Mouse (Mus musculus) heart, embryonic 14.5 days (tissue): Measurements from ENCODE around the gene Shroom3. TPM values are rescaled to one million over a fixed set of nuclear protein-coding genes. Genes with fewer than 3 reads are reported as not detected.
A peak's percentile ranks its signal among the peaks of the same experiment; 100 is the strongest.

ENCODE experiments used
- ATAC-seq: fragments of 200-750 bp; cut with Nextera tagmentation; 2 replicates; pipeline ENCODE4 v1.8.0; 2017; ENCODE audit warnings: low read depth, moderate TSS enrichment; ENCODE audit not compliant: insufficient number of reproducible peaks, insufficient read depth, low FRiP score
- H3K27ac ChIP-seq, 2 experiments: fragments of 200-500 bp in 1 of 2; fragments of 300-500 bp in 1 of 2; sonication (generic) in 1 of 2; replicated peaks in 1 of 2; 2 replicates each; pipeline ENCODE4 v1.5.1; 2012 to 2014; ENCODE audit warnings: low read depth in 2 of 2, low read length in 2 of 2, control low read depth in 1 of 2, mild to moderate bottlenecking in 1 of 2, mixed read lengths in 1 of 2; ENCODE audit not compliant: control insufficient read depth in 1 of 2, insufficient read depth in 1 of 2
- H3K27me3 ChIP-seq: fragments of 300-500 bp; sonication (generic); 2 replicates; pipeline ENCODE4 v1.6.1; 2014; ENCODE audit warnings: mild to moderate bottlenecking, low read length, control low read depth; ENCODE audit not compliant: control insufficient read depth, insufficient read depth
- H3K36me3 ChIP-seq: fragments of 300-500 bp; sonication (generic); 2 replicates; pipeline ENCODE4 v1.6.1; 2014; ENCODE audit warnings: mild to moderate bottlenecking, control low read depth, low read length, mixed read lengths; ENCODE audit not compliant: control insufficient read depth, insufficient read depth
- H3K4me1 ChIP-seq, 2 experiments: fragments of 200-500 bp in 1 of 2; fragments of 300-500 bp in 1 of 2; sonication (generic) in 1 of 2; 2 replicates each; pipeline ENCODE4 v1.6.1; 2012 to 2014; ENCODE audit warnings: low read length in 2 of 2, control low read depth in 1 of 2, mixed read lengths in 1 of 2; ENCODE audit not compliant: control insufficient read depth in 2 of 2, insufficient read depth in 2 of 2
- H3K4me2 ChIP-seq: fragments of 300-500 bp; sonication (generic); 2 replicates; pipeline ENCODE4 v1.6.1; 2014; ENCODE audit warnings: mild to moderate bottlenecking, low read length
- H3K4me3 ChIP-seq, 2 experiments: fragments of 200-500 bp in 1 of 2; fragments of 300-500 bp in 1 of 2; sonication (generic) in 1 of 2; 2 replicates each; pipeline ENCODE4 v1.5.1; 2012 to 2014; ENCODE audit warnings: low read length in 2 of 2, mild to moderate bottlenecking in 2 of 2, control low read depth in 1 of 2, low read depth in 1 of 2, moderate library complexity in 1 of 2; ENCODE audit not compliant: control insufficient read depth in 1 of 2, insufficient read depth in 1 of 2
- H3K9ac ChIP-seq: fragments of 300-500 bp; sonication (generic); 2 replicates; pipeline ENCODE4 v1.6.1; 2014; ENCODE audit warnings: mild to moderate bottlenecking, low read length
- H3K9me3 ChIP-seq: fragments of 300-500 bp; sonication (generic); 2 replicates; pipeline ENCODE4 v1.6.1; 2016; ENCODE audit warnings: low read length, control low read depth; ENCODE audit not compliant: control insufficient read depth
- WGBS: fragments of 180-500 bp; shearing (Covaris S2); extraction: QIAGEN DNeasy Blood & Tissue Kit; methylation state at CpG from one replicate; pipeline ENCODE4 v1.1.7; 2014; 5-methylcytosine and 5-hydroxymethylcytosine counted together
- polyA plus RNA-seq: library from polyadenylated mRNA; unstranded; fragments of >200 nt; fragmentation: Nextera tagmentation; extraction: Ambion mirVana; gene quantifications from 2 replicates; pipeline ENCODE4 v1.2.1, GENCODE M21; 2014

Shroom3 gene
- polyA plus RNA-seq, 1 experiment from 2014 or later, result 21.1 TPM

GRCm38 (mm10) chr5:92997428-92998120 lies 314.3 kb downstream of the Shroom3 start:
- Histone ChIP-seq H3K27me3 (no peaks in the 10 kb centered on the region), H3K36me3 (no peaks in the 10 kb centered on the region), H3K27ac (peak overlapping the region; percentile 93 to 94), H3K9ac (peak overlapping the region; percentile 13; the same call in 1 of the 2 replicates), H3K9me3 (no peaks in the 10 kb centered on the region), H3K4me1 (peaks cover 31 to 39% of the 10 kb centered on the region in 2 experiments), H3K4me2 (peak overlapping the region; percentile 35), H3K4me3 (no peak overlapping the region)
- WGBS, result 29% methylated on average over 5 of the region's 5 CpGs
- ATAC-seq, result peak; percentile 84

DNA sequence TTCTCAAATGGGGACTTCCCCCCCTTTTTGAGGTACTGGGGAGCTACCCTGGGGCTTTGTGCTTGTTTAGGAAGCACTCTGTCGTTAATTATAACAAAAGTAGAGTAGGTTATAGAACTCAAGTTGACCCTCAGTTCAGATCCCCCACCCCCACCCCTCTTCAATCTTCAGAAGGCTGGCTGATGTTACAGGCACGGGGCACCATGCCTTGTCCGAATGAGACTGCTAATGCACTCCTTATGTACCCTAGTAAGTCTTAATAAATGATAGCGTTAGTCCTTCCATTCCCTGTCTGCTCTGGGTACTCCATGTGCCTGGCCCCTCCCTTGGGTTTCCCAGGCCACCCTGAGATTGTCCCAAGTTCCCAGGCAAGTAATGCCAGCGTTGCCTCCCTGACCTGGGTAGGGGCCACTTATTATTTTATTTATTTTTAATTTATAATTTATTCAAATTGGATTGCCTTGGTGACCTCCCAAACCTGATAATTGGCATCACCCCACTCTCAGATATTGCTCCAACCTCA lies 315.3 kb downstream of the Shroom3 start:
- Histone ChIP-seq H3K27me3 (no peaks in the 10 kb centered on the region), H3K36me3 (no peaks in the 10 kb centered on the region), H3K4me2 (no peak overlapping the region), H3K9ac (no peak overlapping the region), H3K27ac (peak overlapping the region; percentile 93 to 94), H3K4me1 (peaks cover 34 to 48% of the 10 kb centered on the region in 2 experiments), H3K4me3 (no peak overlapping the region), H3K9me3 (no peaks in the 10 kb centered on the region)
- ATAC-seq, result no peak
- 44% methylated on average over 5 of the region's 5 CpGs for WGBS

DNA sequence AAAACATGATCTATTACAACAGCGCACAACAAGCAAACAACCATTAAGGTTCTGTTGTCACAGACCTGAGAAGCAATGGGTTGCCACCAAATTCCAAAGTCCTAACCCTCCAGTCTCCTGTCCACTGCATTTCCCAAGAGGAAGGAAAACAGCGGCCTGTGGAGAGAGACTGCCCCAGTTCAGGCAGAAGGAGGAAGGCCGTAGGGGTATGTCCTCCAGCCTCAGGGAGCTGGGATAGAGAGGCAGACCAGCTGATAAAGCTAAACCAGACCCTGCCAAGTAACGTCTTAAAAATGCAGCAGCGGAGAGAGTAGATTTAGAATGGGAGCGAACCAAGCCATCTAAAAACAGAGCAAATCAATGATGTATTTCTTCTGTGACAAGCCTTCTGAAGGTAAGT lies 316.8 kb downstream of the Shroom3 start:
- Histone ChIP-seq H3K36me3 (no peaks in the 10 kb centered on the region), H3K27me3 (no peaks in the 10 kb centered on the region), H3K4me3 (no peak overlapping the region), H3K9me3 (no peaks in the 10 kb centered on the region), H3K4me2 (no peak overlapping the region), H3K27ac (peak overlapping the region; percentile 79 to 93), H3K9ac (no peak overlapping the region), H3K4me1 (peaks cover 34 to 49% of the 10 kb centered on the region in 2 experiments)
- ATAC-seq, result no peak
- WGBS, result 49% methylated on average over 6 of the region's 6 CpGs

DNA sequence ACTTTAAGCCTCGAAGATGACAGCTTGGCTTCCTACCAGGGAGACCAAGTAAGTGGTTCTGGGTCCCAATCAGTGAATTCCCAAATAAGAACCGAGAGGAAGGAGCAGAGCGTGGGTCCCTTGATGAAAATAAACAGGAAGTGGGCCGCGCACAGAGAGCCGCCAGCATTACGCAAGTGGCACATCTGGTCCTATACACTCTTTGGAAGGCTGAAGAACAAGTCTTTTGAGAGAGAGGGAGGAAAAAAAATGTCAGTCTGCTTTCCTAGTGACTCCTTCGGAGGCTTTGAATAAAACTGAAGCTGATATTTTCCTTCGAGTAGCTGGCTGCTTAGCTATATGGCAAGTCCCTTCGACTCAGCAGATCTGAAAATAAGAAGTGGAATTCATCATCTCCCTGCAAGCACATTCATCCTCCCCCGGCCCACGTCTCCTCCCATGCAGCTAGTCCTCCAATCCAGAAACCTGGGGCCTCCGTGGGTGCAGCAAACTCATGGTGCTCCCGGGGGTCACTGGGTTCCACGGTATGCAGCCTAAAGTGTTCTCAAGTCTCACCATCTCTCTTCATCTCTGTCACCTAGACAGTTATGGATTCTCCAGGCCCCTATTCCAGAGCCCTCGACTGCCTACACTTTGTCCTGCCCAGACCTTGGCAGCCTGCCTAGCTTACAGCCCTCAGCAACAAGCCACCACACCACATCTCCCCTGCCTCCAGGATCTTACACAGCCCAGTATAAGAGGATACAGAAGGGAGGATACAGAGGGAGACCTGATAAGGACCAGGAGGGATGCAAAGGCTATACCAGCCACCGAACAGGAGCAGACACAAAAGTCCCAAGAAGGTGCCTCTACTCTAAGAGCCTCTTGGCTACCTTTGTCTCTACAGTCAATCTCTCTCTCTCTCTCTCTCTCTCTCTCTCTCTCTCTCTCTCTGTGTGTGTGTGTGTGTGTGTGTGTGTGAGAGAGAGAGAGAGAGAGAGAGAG lies 317.8 kb downstream of the Shroom3 start:
- WGBS, result 37% methylated on average over 17 of the region's 17 CpGs
- H3K27me3 ChIP-seq, result no peaks in the 10 kb centered on the region
- H3K9ac ChIP-seq, result peak overlapping the region; percentile 23; the same call in 1 of the 2 replicates
- no peaks in the 10 kb centered on the region for H3K9me3 ChIP-seq
- peaks cover 43 to 59% of the 10 kb centered on the region in 2 experiments for H3K4me1 ChIP-seq
- no peak overlapping the region for H3K4me3 ChIP-seq
- no peaks in the 10 kb centered on the region for H3K36me3 ChIP-seq
- peak overlapping the region; percentile 79 to 93 for H3K27ac ChIP-seq
- ATAC-seq, result peak; percentile 45
- H3K4me2 ChIP-seq, result 0 out of 2 replicates have a peak overlapping the region, but pooled peaks have one; percentile 14

DNA sequence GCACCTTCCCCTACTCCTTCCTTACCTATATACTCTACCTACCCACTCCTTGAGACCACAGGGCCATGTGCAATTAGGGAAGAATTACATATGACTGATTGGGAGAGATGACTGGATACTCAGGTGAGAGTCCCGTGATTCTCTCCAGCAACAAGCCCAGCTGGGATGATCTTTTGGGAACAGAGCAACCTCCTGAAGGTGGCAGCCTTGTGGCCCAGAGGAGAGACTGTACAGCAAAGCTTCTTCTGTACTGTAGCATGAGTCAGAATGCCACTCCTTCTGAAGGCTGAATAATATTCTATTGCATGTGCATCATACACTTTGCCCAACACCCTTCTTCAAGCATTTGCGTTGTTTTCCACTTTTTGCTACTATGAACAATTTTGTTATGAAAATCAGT lies 319.4 kb downstream of the Shroom3 start:
- Histone ChIP-seq H3K4me2 (no peak overlapping the region), H3K9ac (no peak overlapping the region), H3K36me3 (no peaks in the 10 kb centered on the region), H3K9me3 (no peaks in the 10 kb centered on the region), H3K4me3 (no peak overlapping the region), H3K4me1 (peaks cover 35 to 54% of the 10 kb centered on the region in 2 experiments), H3K27me3 (no peaks in the 10 kb centered on the region), H3K27ac (peak overlapping the region in 1 of 2 experiments; percentile 53; a peak in 1 of 4 replicates)
- WGBS, result 91% methylated on average over 2 of the region's 2 CpGs
- ATAC-seq, result no peak

DNA sequence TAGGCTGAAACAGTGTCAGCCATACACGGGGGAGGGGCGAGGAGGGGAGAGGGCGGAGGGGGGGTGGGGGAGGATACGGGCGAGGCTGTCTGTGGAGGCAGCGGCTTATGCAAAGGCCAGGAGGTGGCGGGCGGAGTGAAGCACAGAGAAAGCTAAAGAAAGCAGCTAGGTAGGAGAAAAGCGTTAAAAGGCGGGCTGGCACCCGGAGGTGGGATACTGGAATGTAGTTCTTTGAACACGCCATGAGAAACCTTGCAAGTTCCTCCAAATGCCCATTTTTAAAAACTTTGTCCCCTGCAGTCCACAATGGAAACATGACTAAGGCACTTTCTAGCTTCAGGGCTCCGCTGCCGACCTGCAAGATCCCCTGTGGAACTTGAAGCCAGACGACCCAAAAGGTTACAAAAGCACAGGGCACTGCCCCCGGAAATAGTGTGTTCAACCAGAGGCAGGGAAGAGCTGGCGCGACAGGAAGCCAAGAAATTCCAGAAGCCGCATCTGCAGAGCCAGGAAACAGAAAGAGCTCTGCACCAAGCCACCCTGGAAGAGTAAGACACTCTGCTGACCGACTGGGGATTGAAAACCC lies 322.1 kb downstream of the Shroom3 start:
- H3K4me3 ChIP-seq, result peak overlapping the region; percentile 28 to 37
- 8% methylated on average over 20 of the region's 20 CpGs for WGBS
- H3K9me3 ChIP-seq, result no peaks in the 10 kb centered on the region
- peak overlapping the region; percentile 69 for H3K4me2 ChIP-seq
- ATAC-seq, result peak; percentile 20; the same call in 1 of the 2 replicates
- H3K4me1 ChIP-seq, result peaks cover 22 to 38% of the 10 kb centered on the region in 2 experiments
- peak overlapping the region; percentile 70 for H3K9ac ChIP-seq
- peak overlapping the region; percentile 72 to 81 for H3K27ac ChIP-seq
- H3K36me3 ChIP-seq, result no peaks in the 10 kb centered on the region
- H3K27me3 ChIP-seq, result no peaks in the 10 kb centered on the region

DNA sequence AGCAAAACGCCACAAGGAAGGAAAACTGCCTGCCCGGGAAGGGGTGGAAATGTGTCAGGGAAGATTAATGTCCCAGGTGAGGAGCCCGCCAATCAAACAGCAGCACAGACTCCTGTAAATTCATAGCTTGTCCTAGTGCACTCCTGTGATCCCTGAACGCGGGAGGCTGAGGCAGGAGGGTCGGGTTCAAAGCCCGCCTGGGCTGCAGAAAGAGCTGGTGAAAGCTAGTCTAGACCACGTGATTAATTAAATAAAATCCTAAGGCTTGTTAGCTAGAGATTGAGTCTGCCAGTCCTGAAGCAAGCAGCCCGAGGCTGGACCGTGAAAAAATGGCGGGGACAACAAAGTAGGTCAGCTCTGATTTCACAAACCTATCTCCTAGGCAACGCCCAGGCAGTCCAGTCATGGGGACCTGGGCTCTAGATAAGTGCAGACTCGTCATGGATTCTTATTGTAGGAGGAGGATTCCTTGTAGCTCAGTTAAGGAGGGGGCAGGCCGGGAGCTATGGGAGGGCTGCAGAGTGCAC lies 322.6 kb downstream of the Shroom3 start:
- Histone ChIP-seq H3K27ac (peak overlapping the region; percentile 72 to 81), H3K36me3 (no peaks in the 10 kb centered on the region), H3K27me3 (no peaks in the 10 kb centered on the region), H3K4me3 (peak overlapping the region; percentile 28 to 37), H3K4me2 (peak overlapping the region; percentile 69), H3K9ac (peak overlapping the region; percentile 70), H3K4me1 (peaks cover 19 to 35% of the 10 kb centered on the region in 2 experiments), H3K9me3 (no peaks in the 10 kb centered on the region)
- 32% methylated on average over 14 of the region's 14 CpGs for WGBS
- ATAC-seq, result peak; percentile 20; the same call in 1 of the 2 replicates
